Mouse (Mus musculus) gastrocnemius, adult 2 months (tissue): ENCODE measurements at regions not wholly inside any gene's neighbourhood (a gene's known extent, or its start where the extent isn't known, plus 50 kb on each side); places are given as distances from the start of the nearest gene placed in this dataset.

Source experiments
- DNase-seq: peaks from one replicate; pipeline ENCODE4 v3.0.0; 2022
- H3K27ac ChIP-seq: fragments of 200-600 bp; 2 replicates; pipeline ENCODE4 v1.8.1; 2022; ENCODE audit warnings: mild to moderate bottlenecking
- H3K4me3 ChIP-seq: fragments of 200-600 bp; 2 replicates; pipeline ENCODE4 v1.8.1; 2022; ENCODE audit warnings: mild to moderate bottlenecking, moderate library complexity
- CTCF ChIP-seq: fragments of 200-600 bp; IDR thresholded peaks from 2 replicates; pipeline ENCODE4 v1.8.1; 2022; ENCODE audit warnings: antibody characterized with exemption, mild to moderate bottlenecking, moderate library complexity
- intact Hi-C: fragments of 180-260 bp; cut with DNase I; formaldehyde crosslinking; loops from one replicate; pipeline ENCODE4 v1.15.1; 2025

- Histone ChIP-seq H3K4me3 (no peak overlapping the region), H3K27ac (no peak overlapping the region)
- intact Hi-C loops = no loop called here
- no peak for DNase-seq
- TF ChIP-seq CTCF = no peak
Measured at GRCm38 (mm10) chr10:95076421-95076820, 131.8 kb upstream of the Plxnc1 start.

- intact Hi-C loops = no loop called here
- no peak for TF ChIP-seq CTCF
- H3K4me3 ChIP-seq = no peak overlapping the region
- no peak overlapping the region for H3K27ac ChIP-seq
- DNase-seq = no peak
Measured at GRCm38 (mm10) chr10:95075897-95076296, 131.3 kb upstream of the Plxnc1 start.

- no peak for TF ChIP-seq CTCF
- Histone ChIP-seq H3K4me3 (no peak overlapping the region), H3K27ac (no peak overlapping the region)
- intact Hi-C loops = no loop called here
- no peak for DNase-seq
Measured at GRCm38 (mm10) chr10:95074959-95075590, 130.4 kb upstream of the Plxnc1 start.

DNA sequence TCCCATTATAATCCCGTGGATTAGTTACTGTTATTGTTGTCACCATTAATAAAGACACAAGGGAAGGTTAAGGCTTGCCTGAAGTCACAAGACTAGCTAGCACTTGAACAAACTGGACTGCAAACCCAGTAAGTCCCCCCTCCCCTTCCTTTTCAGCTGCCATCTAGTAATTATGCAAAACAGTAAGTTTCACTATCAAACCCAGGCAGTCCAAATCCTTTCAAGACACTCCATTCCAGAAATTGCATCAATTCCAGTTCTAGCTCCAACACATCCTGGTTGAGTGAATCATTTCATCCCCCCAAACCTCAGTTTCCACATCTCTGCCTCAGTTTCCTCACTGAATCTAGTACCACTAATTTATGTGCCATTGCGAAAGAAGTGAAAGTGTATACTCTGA, 129.7 kb upstream of the Plxnc1 start:
- no peak overlapping the region for H3K4me3 ChIP-seq
- H3K27ac ChIP-seq = no peak overlapping the region
- TF ChIP-seq CTCF = no peak
- intact Hi-C loops = no loop called here
- DNase-seq = no peak

DNA sequence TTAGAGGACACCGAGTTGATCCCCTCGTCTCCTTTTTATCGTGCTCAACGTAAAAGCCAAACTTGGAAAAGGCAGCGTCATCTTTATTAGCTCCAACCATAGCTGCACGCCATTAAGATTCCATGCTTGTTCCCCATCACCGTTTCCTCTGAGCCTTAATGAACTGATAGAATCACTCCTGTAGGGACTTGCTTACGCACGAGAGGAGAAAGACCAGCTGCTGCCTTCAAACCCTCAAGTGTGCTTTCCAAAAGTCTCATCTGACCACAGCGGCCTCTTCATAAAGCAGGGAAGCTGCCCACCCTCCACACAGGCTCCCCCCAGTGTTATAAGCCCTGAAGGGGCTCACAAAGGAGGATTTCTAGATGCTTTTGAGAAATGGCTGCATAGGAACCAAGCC, 123.3 kb upstream of the Plxnc1 start:
- no peak overlapping the region for H3K27ac ChIP-seq
- no peak overlapping the region for H3K4me3 ChIP-seq
- TF ChIP-seq CTCF = no peak
- intact Hi-C loops = no loop called here
- no peak for DNase-seq

DNA sequence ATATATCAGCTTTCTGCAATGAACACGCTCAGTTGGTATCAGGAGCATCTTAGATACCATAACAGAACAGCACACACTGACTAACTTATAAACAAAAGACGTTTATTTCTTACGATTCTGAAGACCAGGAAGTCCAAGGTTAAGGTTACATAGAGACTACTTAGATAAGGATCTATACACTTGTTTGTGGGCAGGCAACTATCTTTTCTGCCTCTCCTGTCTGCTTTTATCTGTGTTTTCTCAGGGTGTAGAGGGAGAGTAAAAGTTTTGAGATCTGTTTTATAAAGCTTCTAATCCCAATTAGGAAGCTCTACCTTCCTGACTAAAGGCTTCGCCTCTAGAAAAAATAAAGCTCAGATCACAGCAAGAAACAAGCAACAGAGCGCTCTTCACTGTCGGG, 122.1 kb upstream of the Plxnc1 start:
- Histone ChIP-seq H3K4me3 (no peak overlapping the region), H3K27ac (no peak overlapping the region)
- no peak for TF ChIP-seq CTCF
- intact Hi-C loops = no loop called here
- DNase-seq = no peak

DNA sequence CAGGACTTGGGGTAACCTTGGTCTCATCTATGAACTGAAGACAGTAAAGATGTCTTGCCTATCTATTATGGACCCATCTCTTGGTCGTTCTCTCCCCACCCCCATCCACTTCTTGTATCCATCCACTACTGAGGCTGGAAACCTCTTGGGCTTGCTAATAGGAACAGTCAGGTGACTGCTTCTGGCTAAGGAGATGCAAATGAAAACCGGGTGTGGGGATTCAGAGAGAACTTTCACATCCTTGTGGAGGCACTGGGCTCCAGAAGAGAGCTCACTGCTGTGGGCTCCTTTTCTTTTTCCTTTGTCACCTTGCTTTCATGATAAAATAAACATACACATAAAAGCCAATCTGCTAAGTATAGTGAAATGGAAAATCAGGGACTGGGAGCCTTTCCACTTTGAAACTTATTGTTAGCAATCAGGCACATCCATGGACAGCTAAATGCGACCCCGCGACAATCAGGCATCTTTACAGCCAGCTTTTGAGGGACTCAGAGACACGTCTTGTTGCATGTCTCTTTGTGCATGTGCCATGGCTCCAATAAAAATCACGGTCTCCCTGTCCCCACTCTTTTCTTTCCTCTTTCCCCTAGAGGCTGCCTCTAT, 115.0 kb upstream of the Plxnc1 start:
- intact Hi-C loops = loop anchor here (5.0 kb wide), 1 partner anchor 37 kb away; no protein-coding TSS in a partner anchor
- DNase-seq = no peak
- Histone ChIP-seq H3K4me3 (no peak overlapping the region), H3K27ac (no peak overlapping the region)
- no peak for TF ChIP-seq CTCF

- DNase-seq = no peak
- TF ChIP-seq CTCF = no peak
- intact Hi-C loops = no loop called here
- H3K4me3 ChIP-seq = no peak overlapping the region
- no peak overlapping the region for H3K27ac ChIP-seq
Measured at GRCm38 (mm10) chr10:95059078-95059477, 114.4 kb upstream of the Plxnc1 start.

DNA sequence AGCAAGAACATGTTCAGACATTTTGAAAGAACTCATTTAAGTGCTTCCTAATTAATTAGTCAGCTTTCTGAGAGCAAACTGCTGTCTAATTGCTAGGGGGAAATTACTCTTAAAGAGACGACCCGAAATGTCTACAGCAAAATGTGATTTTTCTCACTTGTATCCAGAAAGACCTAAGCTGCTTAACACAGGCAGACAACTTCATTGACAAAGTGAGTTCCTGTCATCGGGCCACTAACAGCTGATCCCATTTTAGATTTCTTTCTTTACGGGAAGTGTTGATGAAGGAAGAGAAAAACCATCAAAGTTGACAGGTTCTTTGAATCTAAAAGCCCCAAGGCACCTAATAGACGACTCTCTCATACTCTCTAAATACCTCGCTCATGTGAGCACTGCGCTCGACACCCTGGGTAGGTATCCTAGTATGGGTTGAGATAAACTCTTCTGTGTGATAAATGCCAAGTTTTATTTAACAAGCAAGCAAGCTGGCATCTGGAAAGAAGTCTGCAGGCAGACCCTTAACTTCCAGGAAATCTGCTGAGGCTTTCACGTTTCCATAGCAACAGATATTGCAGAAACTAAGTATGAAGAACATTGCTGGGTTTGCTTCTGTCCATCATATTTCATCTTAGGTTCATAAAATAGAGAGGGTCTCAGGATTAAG, 112.5 kb upstream of the Plxnc1 start:
- no peak for TF ChIP-seq CTCF
- DNase-seq = no peak

DNA sequence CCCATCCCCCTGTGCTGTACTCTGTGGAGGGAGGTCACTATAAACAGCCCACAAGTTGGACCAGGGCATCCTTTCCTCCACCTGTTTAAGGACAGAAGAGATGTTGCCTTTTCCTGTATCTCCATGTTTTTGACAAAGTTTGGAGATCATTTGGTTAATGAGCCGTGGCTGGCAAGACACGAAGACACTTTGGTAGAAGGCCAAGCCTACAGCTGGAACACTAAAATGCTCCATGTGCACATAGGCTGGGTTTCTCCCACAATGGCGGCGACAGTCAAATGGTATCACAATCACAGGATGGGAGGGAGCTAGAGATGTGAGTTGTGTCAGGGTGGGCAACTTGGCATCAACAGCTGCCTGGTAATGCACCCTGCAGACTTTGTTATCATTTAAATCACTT, 111.9 kb upstream of the Plxnc1 start:
- intact Hi-C loops = no loop called here
- DNase-seq = no peak
- Histone ChIP-seq H3K4me3 (no peak overlapping the region), H3K27ac (no peak overlapping the region)
- no peak for TF ChIP-seq CTCF

More for the DNA sequence above, 112.5 kb upstream of the Plxnc1 start:
- H3K27ac ChIP-seq = no peak overlapping the region
- H3K4me3 ChIP-seq = no peak overlapping the region
- intact Hi-C loops = no loop called here

DNA sequence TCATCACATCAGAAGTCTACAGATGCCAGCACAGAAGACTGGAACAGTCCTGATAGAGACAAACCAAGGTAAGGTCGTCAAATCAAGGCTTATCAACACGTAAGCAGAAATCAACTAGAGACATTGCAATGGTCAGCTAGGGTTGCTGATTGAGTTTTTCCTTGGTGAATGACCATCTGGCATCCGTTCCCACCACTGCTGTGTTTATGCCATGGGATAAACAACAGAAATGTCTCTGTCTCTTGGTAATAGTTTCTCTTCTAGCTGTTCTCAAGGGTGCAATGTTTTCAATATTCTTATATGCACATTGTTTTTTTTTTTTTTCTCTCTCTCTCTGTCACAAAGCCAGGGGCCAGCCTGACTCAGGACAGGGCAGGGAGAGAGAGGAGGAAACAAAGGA, 110.2 kb upstream of the Plxnc1 start:
- intact Hi-C loops = no loop called here
- TF ChIP-seq CTCF = no peak
- no peak overlapping the region for H3K27ac ChIP-seq
- no peak overlapping the region for H3K4me3 ChIP-seq
- no peak for DNase-seq

DNA sequence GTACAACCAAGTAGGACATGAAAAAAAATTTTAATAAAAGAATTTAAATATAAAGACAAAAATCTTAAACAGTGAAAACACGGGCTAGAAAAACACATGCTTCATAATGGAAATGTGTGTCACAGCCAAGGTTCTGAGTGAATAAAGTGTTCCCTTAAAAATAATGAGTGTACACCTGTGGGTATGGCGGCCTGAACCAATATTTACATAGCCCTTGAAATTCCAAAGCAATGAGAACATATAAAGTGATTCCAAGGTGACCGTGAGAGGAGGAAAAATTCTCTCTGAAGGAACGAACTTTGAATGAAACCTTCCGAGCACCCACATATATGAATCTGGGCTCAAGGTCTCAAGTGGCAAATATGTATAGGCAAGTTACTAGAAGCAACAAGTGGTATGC, 104.2 kb upstream of the Plxnc1 start:
- DNase-seq = no peak
- H3K4me3 ChIP-seq = no peak overlapping the region
- no peak overlapping the region for H3K27ac ChIP-seq
- intact Hi-C loops = no loop called here
- TF ChIP-seq CTCF = no peak

GRCm38 (mm10) chr10:95043978-95044377, 99.3 kb upstream of the Plxnc1 start:
- no peak overlapping the region for H3K27ac ChIP-seq
- DNase-seq = no peak
- TF ChIP-seq CTCF = no peak
- intact Hi-C loops = no loop called here
- no peak overlapping the region for H3K4me3 ChIP-seq
